Mouse (Mus musculus): ENCODE results near the gene Fstl1.

Gene Fstl1

GRCm38 (mm10) chr16:37787558-37788194 lies 11.0 kb downstream of the Fstl1 start:
- in situ Hi-C loops (cut with MseI, MboI), result no loop called here

GRCm38 (mm10) chr16:37788367-37789014 lies 11.8 kb downstream of the Fstl1 start:
- in situ Hi-C loops (cut with MseI, MboI), result no loop called here

GRCm38 (mm10) chr16:37789015-37789381 lies 12.3 kb downstream of the Fstl1 start:
- in situ Hi-C loops (cut with MseI, MboI), result no loop called here

GRCm38 (mm10) chr16:37789394-37789920 lies 12.8 kb downstream of the Fstl1 start:
- in situ Hi-C loops (cut with MseI, MboI), result no loop called here

- in situ Hi-C loops (cut with MseI, MboI), result no loop called here
Measured at GRCm38 (mm10) chr16:37790008-37790780, 13.5 kb downstream of the Fstl1 start.

- in situ Hi-C loops (cut with MseI, MboI), result no loop called here
Measured at GRCm38 (mm10) chr16:37790781-37791175, 14.1 kb downstream of the Fstl1 start.

GRCm38 (mm10) chr16:37795651-37796150 lies 19.0 kb downstream of the Fstl1 start:
- in situ Hi-C loops (cut with MseI, MboI), result no loop called here

- in situ Hi-C loops (cut with MseI, MboI), result no loop called here
Measured at GRCm38 (mm10) chr16:37796270-37796669, 19.6 kb downstream of the Fstl1 start.

- in situ Hi-C loops (cut with MseI, MboI), result no loop called here
Measured at GRCm38 (mm10) chr16:37801097-37801496, 24.4 kb downstream of the Fstl1 start.

- in situ Hi-C loops (cut with MseI, MboI), result no loop called here
Measured at GRCm38 (mm10) chr16:37802686-37803295, 26.1 kb downstream of the Fstl1 start.

- in situ Hi-C loops (cut with MseI, MboI), result no loop called here
Measured at GRCm38 (mm10) chr16:37803387-37803950, 26.8 kb downstream of the Fstl1 start.

GRCm38 (mm10) chr16:37805746-37806495 lies 29.2 kb downstream of the Fstl1 start:
- in situ Hi-C loops (cut with MseI, MboI), result no loop called here

- in situ Hi-C loops (cut with MseI, MboI), result no loop called here
Measured at GRCm38 (mm10) chr16:37807269-37807668, 30.6 kb downstream of the Fstl1 start.

- in situ Hi-C loops (cut with MseI, MboI), result no loop called here
Measured at GRCm38 (mm10) chr16:37808866-37809622, 32.4 kb downstream of the Fstl1 start.

GRCm38 (mm10) chr16:37809623-37809992 lies 32.9 kb downstream of the Fstl1 start:
- in situ Hi-C loops (cut with MseI, MboI), result no loop called here

GRCm38 (mm10) chr16:37811874-37812273 lies 35.2 kb downstream of the Fstl1 start:
- in situ Hi-C loops (cut with MseI, MboI), result loop anchor here (10.0 kb wide), 1 partner anchor 127 kb away; no protein-coding TSS in a partner anchor

GRCm38 (mm10) chr16:37812474-37812886 lies 35.8 kb downstream of the Fstl1 start:
- in situ Hi-C loops (cut with MseI, MboI), result loop anchor here (10.0 kb wide), 1 partner anchor 128 kb away; no protein-coding TSS in a partner anchor

GRCm38 (mm10) chr16:37813691-37814382 lies 37.2 kb downstream of the Fstl1 start:
- in situ Hi-C loops (cut with MseI, MboI), result loop anchor here (10.0 kb wide), 1 partner anchor 129 kb away; no protein-coding TSS in a partner anchor

- in situ Hi-C loops (cut with MseI, MboI), result loop anchor here (10.0 kb wide), 1 partner anchor 130 kb away; no protein-coding TSS in a partner anchor
Measured at GRCm38 (mm10) chr16:37814383-37814971, 37.8 kb downstream of the Fstl1 start.
